Mouse (Mus musculus): ENCODE data around the gene Fam81a. TPM values are rescaled to one million over a fixed set of nuclear protein-coding genes. Genes with fewer than 3 reads are reported as not detected.
A peak's percentile ranks its signal among the peaks of the same experiment; 100 is the strongest.

The Fam81a gene
- total RNA-seq, 2 experiments from 2014 or later = 3.2 to 3.7 TPM

GRCm38 (mm10) chr9:70052730-70053129 is 89.6 kb downstream of the Fam81a start:
- no peak for DNase-seq

DNA sequence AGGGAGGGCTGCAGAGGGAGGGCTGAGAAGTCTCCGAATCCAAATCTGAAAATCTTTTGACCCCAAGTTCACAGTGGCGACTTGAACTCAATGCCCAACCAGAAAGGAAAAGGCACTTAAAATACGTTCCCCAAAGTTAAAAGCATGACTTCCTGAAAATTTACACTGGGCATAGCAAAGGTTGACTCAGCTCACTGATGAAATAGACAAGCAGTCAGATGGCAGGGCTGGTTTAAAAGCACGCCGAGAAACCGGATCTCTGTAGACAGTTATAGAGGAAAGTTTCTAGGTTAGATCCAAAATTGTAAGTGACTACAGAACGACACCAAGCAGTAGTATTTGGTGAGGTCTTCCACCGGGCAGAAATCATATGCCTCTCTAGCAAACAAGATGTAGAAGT is 92.5 kb downstream of the Fam81a start:
- no peak for DNase-seq

DNA sequence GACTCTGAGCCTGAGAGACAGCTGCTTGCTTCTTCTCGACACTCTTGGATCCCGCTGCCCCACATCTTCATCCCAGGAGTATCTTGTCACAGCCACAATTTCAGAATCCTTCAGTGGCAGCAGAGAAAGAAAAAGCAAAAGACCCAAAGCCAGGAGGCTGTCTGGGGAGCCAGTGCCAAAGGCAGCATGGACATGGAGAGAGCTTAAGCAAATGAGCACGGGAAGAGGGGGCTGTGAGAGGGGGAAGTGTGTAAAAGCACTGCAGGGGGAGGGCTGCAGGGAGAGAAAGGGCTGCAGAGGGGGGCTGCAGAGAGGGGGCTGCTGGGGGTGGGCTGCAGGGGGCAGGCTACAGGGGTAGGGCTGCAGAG is 93.0 kb downstream of the Fam81a start:
- DNase-seq = no peak

- DNase-seq = peak; percentile 60
Measured at GRCm38 (mm10) chr9:70048751-70049415, 93.5 kb downstream of the Fam81a start.

DNA sequence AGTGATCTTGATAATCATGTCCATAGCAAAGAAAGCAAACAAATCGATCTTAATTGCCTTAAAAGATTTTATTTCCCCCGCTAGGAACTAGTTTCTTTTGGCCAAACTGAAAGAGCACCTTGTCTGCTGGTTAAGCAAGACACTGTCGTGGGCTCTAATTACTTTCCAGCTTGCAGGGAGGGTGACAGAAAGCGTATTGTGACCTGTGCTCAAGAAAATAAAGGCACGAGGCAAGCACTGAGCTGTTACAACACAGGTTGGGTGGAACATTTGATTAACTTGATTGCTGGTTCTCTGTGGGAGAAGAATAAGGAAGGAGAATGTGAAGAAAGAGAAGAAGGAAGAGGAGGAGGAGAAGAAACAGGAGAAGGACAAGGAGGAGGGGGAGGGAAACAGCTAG is 94.1 kb downstream of the Fam81a start:
- no peak for DNase-seq

DNA sequence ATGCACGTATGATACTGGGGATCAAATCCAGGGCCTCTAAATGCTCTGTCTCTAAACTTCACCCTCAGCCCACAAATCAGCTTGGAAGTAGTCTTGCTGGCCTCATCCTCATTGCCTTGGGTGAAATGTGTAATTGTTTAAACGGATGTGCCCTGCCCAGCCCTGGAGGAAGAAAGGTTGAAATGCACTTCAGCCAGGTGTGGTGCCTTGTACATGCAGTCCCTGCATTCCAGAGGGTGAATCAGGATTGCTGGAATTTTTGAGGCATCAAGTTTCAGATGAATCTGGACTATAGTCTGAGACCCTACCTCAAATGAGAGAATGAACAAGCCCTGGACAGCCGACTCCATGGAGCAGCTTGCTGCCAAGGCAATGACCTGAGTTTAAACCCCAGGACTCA is 94.5 kb downstream of the Fam81a start:
- no peak for DNase-seq

GRCm38 (mm10) chr9:70046255-70046654 is 96.1 kb downstream of the Fam81a start:
- DNase-seq = no peak

- DNase-seq = no peak
Measured at GRCm38 (mm10) chr9:70044865-70045264, 97.5 kb downstream of the Fam81a start.

DNA sequence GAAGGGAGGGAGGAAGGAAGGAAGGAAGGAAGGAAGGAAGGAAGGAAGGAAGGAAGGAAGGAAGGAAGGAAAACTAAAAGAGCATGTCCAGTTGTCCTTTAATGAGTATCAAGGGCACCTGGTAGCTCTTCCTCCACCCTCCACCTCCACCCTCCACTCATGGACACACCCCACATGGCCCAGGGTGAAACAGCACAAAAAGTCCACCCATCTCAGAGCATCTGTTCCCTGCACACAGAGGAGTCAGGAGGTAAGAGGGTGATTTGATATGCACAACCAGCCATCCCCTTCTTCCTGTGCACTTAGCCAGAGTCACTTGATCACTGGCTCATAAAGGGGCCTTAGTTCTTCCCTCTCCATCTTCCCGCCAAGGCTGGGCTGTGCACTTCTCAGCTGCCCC is 99.4 kb downstream of the Fam81a start:
- no peak for DNase-seq

DNA sequence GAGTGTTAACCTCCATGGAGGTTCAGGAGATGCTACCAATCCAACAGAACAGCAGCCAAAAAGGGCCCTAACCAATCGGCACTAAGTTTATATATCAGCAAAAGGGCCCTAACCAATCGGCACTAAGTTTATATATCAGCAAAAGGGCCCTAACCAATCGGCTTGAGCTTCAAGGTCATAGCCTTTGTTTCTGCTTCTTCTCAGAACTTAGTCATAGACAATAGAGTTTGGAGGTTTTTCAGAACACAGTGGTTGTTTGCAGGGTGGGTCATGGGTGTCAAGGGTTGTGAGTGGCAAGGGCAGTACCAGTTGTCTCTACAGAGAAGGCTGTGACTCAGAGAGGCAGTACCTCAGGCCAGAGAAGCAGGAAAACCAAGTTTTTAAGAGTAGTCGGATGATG is 100.2 kb downstream of the Fam81a start:
- DNase-seq = no peak

- DNase-seq = no peak
Measured at GRCm38 (mm10) chr9:70040570-70040969, 101.8 kb downstream of the Fam81a start.

GRCm38 (mm10) chr9:70039597-70040385 is 102.6 kb downstream of the Fam81a start:
- no peak for DNase-seq

Other genes starting within 250 kb of the Fam81a start
- gene Bnip2, start 153.1 kb downstream of the Fam81a start, total RNA-seq (2021) = 100 to 1,000 TPM in 1 of 2 experiments, 10 to 100 TPM in 1; 96.8 to 108 TPM
- gene Gtf2a2, start 130.0 kb downstream of the Fam81a start, total RNA-seq (2021) = 10 to 100 TPM; 75.6 to 78.4 TPM
- not detected for gene Gcnt3, start 104.5 kb downstream of the Fam81a start, total RNA-seq (2021)
- gene Myo1e, start 64.8 kb upstream of the Fam81a start, total RNA-seq (2021) = 10 to 100 TPM; 17.9 to 19.5 TPM